Mouse (Mus musculus): ENCODE measurements around the gene Rhox2c. TPM values are rescaled to one million over a fixed set of nuclear protein-coding genes. Genes with fewer than 3 reads are reported as not detected.

Gene Rhox2c
- not detected for total RNA-seq (2023)

DNA sequence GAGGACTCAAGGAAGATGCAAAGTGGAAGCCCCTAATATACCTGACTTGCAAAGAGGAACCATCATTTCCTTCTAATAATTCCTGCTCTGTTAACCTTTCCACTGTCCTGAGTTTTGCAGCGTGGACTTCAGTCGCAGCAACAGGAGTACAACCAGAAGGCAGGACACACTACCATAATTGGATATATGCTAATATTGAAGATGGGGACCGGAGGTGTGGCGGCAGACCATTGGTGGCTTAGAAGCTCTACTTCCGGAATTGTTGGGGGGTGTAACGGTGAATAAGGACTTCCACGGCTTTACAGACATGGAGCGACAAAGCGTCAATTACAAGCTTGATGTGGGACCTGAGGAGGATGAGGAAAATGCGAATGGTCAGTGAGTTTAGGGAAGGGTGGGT, at the start of gene Rhox2c:
Rhox2c (plus strand) TSS at position 301 of the 400 bp plus-strand sequence.

GRCm38 (mm10) chrX:37411767-37412166, 41.7 kb upstream of the Rhox2c start, which contains the start of gene Rhox2b:
TSS of gene Rhox2b (plus strand) at chrX:37412067.

GRCm38 (mm10) chrX:37432194-37432593, 21.3 kb upstream of the Rhox2c start, which contains the start of gene Rhox4b:
TSS of gene Rhox4b (plus strand) at chrX:37432494.

GRCm38 (mm10) chrX:37458285-37458684, 4.8 kb downstream of the Rhox2c start, which contains the start of gene Rhox3c:
TSS of gene Rhox3c (plus strand) at chrX:37458585.

DNA sequence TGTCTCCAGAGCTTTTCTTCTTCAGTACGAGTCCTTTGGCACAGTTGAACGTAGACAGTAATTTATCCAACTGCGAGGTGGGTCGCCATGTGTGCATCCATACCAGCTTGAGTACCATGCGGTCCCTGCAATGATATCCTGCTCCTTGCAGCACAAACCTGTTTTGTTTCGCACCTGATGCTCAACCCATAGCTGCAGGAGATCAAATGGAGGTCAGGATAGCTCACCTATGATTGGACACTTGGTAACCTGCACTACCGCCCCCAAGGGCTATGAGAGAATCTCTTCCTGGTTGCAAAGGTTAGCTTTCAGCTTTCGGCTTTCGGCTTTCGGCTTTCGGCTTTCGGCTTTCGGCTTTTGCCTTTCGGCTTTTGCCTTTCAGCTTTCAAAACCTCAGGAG, 26.6 kb downstream of the Rhox2c start, which contains the start of gene Rhox4c:
Rhox4c (plus strand) TSS at position 301 of the 400 bp plus-strand sequence.

DNA sequence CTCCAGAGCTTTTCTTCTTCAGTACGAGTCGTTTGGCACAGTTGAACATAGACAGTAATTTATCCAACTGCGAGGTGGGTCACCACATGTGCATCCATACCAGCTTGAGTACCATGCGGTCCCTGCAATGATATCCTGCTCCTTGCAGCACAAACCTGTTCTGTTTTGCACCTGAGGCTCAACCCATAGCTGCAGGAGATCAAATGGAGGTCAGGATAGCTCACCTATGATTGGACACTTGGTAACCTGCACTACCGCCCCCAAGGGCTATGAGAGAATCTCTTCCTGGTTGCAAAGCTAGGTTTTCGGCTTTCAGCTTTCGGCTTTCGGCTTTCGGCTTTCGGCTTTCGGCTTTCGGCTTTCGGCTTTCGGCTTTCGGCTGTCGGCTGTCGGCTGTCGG, 60.6 kb downstream of the Rhox2c start, which contains the start of gene Rhox4d:
Rhox4d (plus strand) TSS at position 301 of the 400 bp plus-strand sequence.

Other genes starting within 250 kb of the Rhox2c start
- gene Gm9, start 242.6 kb upstream of the Rhox2c start, total RNA-seq (2023) = not detected
- gene Rhox1, start 231.4 kb upstream of the Rhox2c start, total RNA-seq (2023) = not detected
- gene Rhox2a, start 208.7 kb upstream of the Rhox2c start, total RNA-seq (2023) = not detected
- not detected for gene Rhox3a, start 203.8 kb upstream of the Rhox2c start, total RNA-seq (2023)
- not detected for gene Rhox4a, start 188.3 kb upstream of the Rhox2c start, total RNA-seq (2023)
- not detected for gene Rhox3a2, start 73.7 kb upstream of the Rhox2c start, total RNA-seq (2023)
- gene Rhox4a2, start 62.8 kb upstream of the Rhox2c start, total RNA-seq (2023) = not detected
- not detected for gene Rhox2b, start 41.6 kb upstream of the Rhox2c start, total RNA-seq (2023)
- not detected for gene Rhox4b, start 21.2 kb upstream of the Rhox2c start, total RNA-seq (2023)
- not detected for gene Rhox3c, start 4.9 kb downstream of the Rhox2c start, total RNA-seq (2023)
- gene Rhox4c, start 26.7 kb downstream of the Rhox2c start, total RNA-seq (2023) = not detected
- gene Rhox2d, start 39.7 kb downstream of the Rhox2c start, total RNA-seq (2023) = not detected
- gene Rhox4d, start 60.7 kb downstream of the Rhox2c start, total RNA-seq (2023) = not detected
- not detected for gene Rhox2e, start 76.8 kb downstream of the Rhox2c start, total RNA-seq (2023)
- not detected for gene Rhox3e, start 88.3 kb downstream of the Rhox2c start, total RNA-seq (2023)
- gene Rhox4e, start 103.7 kb downstream of the Rhox2c start, total RNA-seq (2023) = not detected
- not detected for gene Rhox2f, start 117.7 kb downstream of the Rhox2c start, total RNA-seq (2023)
- gene Rhox3f, start 127.3 kb downstream of the Rhox2c start, total RNA-seq (2023) = not detected
- not detected for gene Rhox4f, start 154.0 kb downstream of the Rhox2c start, total RNA-seq (2023)
- gene Rhox3g, start 174.9 kb downstream of the Rhox2c start, total RNA-seq (2023) = not detected
- not detected for gene Rhox2g, start 189.8 kb downstream of the Rhox2c start, total RNA-seq (2023)
- gene Rhox4g, start 197.6 kb downstream of the Rhox2c start, total RNA-seq (2023) = not detected
- gene Rhox3h, start 215.1 kb downstream of the Rhox2c start, total RNA-seq (2023) = not detected
- gene Rhox2h, start 219.6 kb downstream of the Rhox2c start, total RNA-seq (2023) = not detected